10 mouse cellular contexts compared by ENCODE assay signal in the genomic region with DNA sequence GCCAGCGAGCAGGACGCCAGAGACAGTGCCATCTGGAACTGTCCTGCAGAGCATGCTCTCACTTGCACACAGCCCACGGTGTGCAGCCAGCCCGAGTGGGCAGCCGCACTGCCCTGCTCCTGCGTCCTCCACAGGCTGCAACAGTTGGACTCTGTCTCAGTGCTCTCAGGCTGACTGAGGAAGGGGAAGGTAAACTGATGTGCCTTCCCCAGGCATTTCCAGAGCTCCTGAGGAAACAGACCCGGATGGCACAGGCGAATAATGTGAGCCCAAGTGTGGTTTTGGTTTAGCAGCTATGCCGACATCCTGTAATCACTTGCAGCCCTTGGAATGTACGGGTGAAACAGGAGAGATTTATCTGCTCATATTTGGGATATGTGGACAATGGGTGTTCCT. TPM values are rescaled to one million over a fixed set of nuclear protein-coding genes. Genes with fewer than 3 reads are reported as not detected.
DNase-seq lines count a peak whose midpoint lies in the region; ATAC-seq and TF ChIP-seq lines count a peak whose summit lies in the region.
"Had no signal": no experiment of that assay in that cellular context is flagged by ENCODE, and none has a peak within 500 bp of the region (broad histone marks: within the 10 kb centered on the region; RNA-seq: fewer than 3 reads in every experiment).

No protein-coding gene starts in this region.

- peaks cover 20% of the 10 kb centered on the region for H3K4me1 ChIP-seq in heart, adult 2 months (ENCODE audit: control insufficient read depth, insufficient read depth, low read length)
- H3K4me1 ChIP-seq in hindbrain, embryonic 16.5 days (ENCODE audit: control insufficient read depth, insufficient read depth, low read depth, low read length) = peaks cover 23% of the 10 kb centered on the region
- no peaks in the 10 kb centered on the region for H3K4me1 ChIP-seq in liver, embryonic 12.5 days

- no peak for TF ChIP-seq CTCF in heart, adult 2 months (IDR thresholded peaks at IDR 0.05)

- no peaks in the 10 kb centered on the region for H3K27me3 ChIP-seq in heart, adult 2 months (ENCODE audit: control insufficient read depth, insufficient read depth, low read length)
- H3K27me3 ChIP-seq in hindbrain, embryonic 16.5 days (replicated peaks; ENCODE audit: control insufficient read depth, insufficient read depth, low read length) = peaks cover 5% of the 10 kb centered on the region; the same call in 1 of the 2 replicates
- peaks cover 84% of the 10 kb centered on the region for H3K27me3 ChIP-seq in liver, embryonic 12.5 days (replicated peaks)

- ATAC-seq in hindbrain, embryonic 16.5 days = peak; percentile 74
- no peak for ATAC-seq in liver, embryonic 12.5 days

- no peaks in the 10 kb centered on the region for H3K9me3 ChIP-seq in hindbrain, embryonic 16.5 days (ENCODE audit: control insufficient read depth, low read length)
- no peaks in the 10 kb centered on the region for H3K9me3 ChIP-seq in liver, embryonic 12.5 days (replicated peaks)

- no peak for TF ChIP-seq POLR2A in heart, adult 2 months (IDR thresholded peaks at IDR 0.05; ENCODE audit: insufficient read depth, low read depth, low read length)

- no peaks in the 10 kb centered on the region for H3K79me2 ChIP-seq in heart, adult 2 months (replicated peaks; ENCODE audit: control insufficient read depth, insufficient read depth, low read length)

- H3K4me2 ChIP-seq in hindbrain, embryonic 16.5 days (ENCODE audit: low read length) = peak overlapping the region; percentile 66
- H3K4me2 ChIP-seq in liver, embryonic 12.5 days = no peak overlapping the region

- H3K36me3 ChIP-seq in heart, adult 2 months (ENCODE audit: control insufficient read depth, insufficient read depth, low read length) = peaks cover 4% of the 10 kb centered on the region; the same call in 1 of the 2 replicates
- H3K36me3 ChIP-seq in hindbrain, embryonic 16.5 days (ENCODE audit: control insufficient read depth, insufficient read depth, low read length) = no peaks in the 10 kb centered on the region
- no peaks in the 10 kb centered on the region for H3K36me3 ChIP-seq in liver, embryonic 12.5 days

- intact Hi-C loops in heart, adult 2 months (cut with DNase I) = loop anchor here (5.0 kb wide), 1 partner anchor 611 kb away; no protein-coding TSS in a partner anchor
- intact Hi-C loops in heart, postnatal 25 days (cut with DNase I) = no loop called here

- 26% methylated on average over 10 of the region's 10 CpGs for WGBS in heart, adult 2 months
- 24% methylated on average over 10 of the region's 10 CpGs for WGBS in hindbrain, embryonic 16.5 days
- 52% methylated on average over 10 of the region's 10 CpGs for WGBS in liver, embryonic 12.5 days (ENCODE audit: insufficient replicate concordance)

- no peak overlapping the region; the same call in 1 of the 2 replicates for H3K9ac ChIP-seq in heart, adult 2 months (ENCODE audit: low read depth, low read length)
- H3K9ac ChIP-seq in hindbrain, embryonic 16.5 days (ENCODE audit: low read depth, low read length) = peak overlapping the region; percentile 66
- no peak overlapping the region for H3K9ac ChIP-seq in liver, embryonic 12.5 days

- no peak for TF ChIP-seq EP300 in heart, adult 2 months (IDR thresholded peaks at IDR 0.05; ENCODE audit: insufficient read depth, low read depth, low read length)

- H3K4me3 ChIP-seq in heart, adult 2 months = no peak overlapping the region; the same call in 1 of the 2 replicates
- peak overlapping the region; percentile 34 for H3K4me3 ChIP-seq in hindbrain, embryonic 16.5 days (ENCODE audit: low read length)
- no peak overlapping the region for H3K4me3 ChIP-seq in liver, embryonic 12.5 days

- H3K27ac ChIP-seq in heart, adult 2 months = peak overlapping the region; percentile 65
- peak overlapping the region; percentile 78 for H3K27ac ChIP-seq in hindbrain, embryonic 16.5 days (ENCODE audit: low read depth, low read length)
- H3K27ac ChIP-seq in liver, embryonic 12.5 days = no peak overlapping the region

- peak in 1 of 2 experiments; percentile 55 for DNase-seq in heart, adult 2 months
- no peak for DNase-seq in heart, postnatal 25 days (ENCODE audit: low spot score)
- peak; percentile 36 for DNase-seq in embryo, embryonic 9.5 days (ENCODE audit: extremely low spot score)
- DNase-seq in neural tube, embryonic 10.5 days (ENCODE audit: extremely low spot score, low spot score) = peak; percentile 64
- DNase-seq in layer of hippocampus, adult 18-20 months (ENCODE audit: low spot score in 2 of 2) = no peak
- no peak for DNase-seq in frontal cortex, postnatal 25 days (ENCODE audit: low spot score in 2 of 2)
- DNase-seq: kidney, adult 2 months had no signal

RNA-seq across cellular contexts. Expression of a gene that starts 10.5 kb away (rescaled TPM):
- total RNA-seq in heart, adult 2 months (2021) = 1 to 10 TPM; 6.1 to 7.5 TPM
- polyA plus RNA-seq in heart, adult 2 months (2012; rRNA removed) = 5.0 and 6.0 TPM in 2 replicates
- 10 to 100 TPM in 1 of 2 experiments, 1 to 10 TPM in 1; 8.9 to 10.9 TPM for total RNA-seq in heart, postnatal 25 days (2021)
- polyA plus RNA-seq in hindbrain, embryonic 16.5 days (2015; fragmentation: Nextera tagmentation; extraction: Ambion mirVana) = 10.3 and 10.7 TPM in 2 replicates
- total RNA-seq in layer of hippocampus, adult 18-20 months (2021) = under 1 TPM; 0.47 to 0.68 TPM
- polyA plus RNA-seq in liver, embryonic 12.5 days (2016; fragmentation: Nextera tagmentation; extraction: Ambion mirVana) = 0.07 and 0.10 TPM in 2 replicates
- polyA plus RNA-seq: liver, adult 2 months had no signal

Comparison
In these comparisons a context has a peak if more than half of its experiments do, and no peak if none do; other contexts are left out.
1. DNase-seq: peak in embryo, embryonic 9.5 days (single experiment) and neural tube, embryonic 10.5 days (single experiment); none in heart, postnatal 25 days (single experiment), layer of hippocampus, adult 18-20 months (0 of 2) and frontal cortex, postnatal 25 days (0 of 2).
2. RNA of a gene that starts 10.5 kb away (total RNA-seq): 8.9 to 10.9 TPM in heart, postnatal 25 days and 6.1 to 7.5 TPM in heart, adult 2 months; 0.47 to 0.68 TPM in layer of hippocampus, adult 18-20 months; every median in the first group is over 4 times any median in the second.